Mouse (Mus musculus): ENCODE data around the gene Hes3. TPM values are rescaled to one million over a fixed set of nuclear protein-coding genes. Genes with fewer than 3 reads are reported as not detected.

Hes3 gene
- total and polyA plus RNA-seq, 3 experiments, result not detected

- peaks cover 1% of the 10 kb centered on the region; the same call in 1 of the 2 replicates for H3K4me1 ChIP-seq (ENCODE audit: control insufficient read depth, insufficient read depth, low read length)
- H3K27me3 ChIP-seq (ENCODE audit: control insufficient read depth, insufficient read depth, low read length), result peaks cover 13% of the 10 kb centered on the region; the same call in 1 of the 2 replicates
- TF ChIP-seq POLR2A (IDR thresholded peaks at IDR 0.05; ENCODE audit: insufficient read depth, low read depth, low read length) (no peak), EP300 (IDR thresholded peaks at IDR 0.05; ENCODE audit: insufficient read depth, low read depth, low read length) (no peak), CTCF (IDR thresholded peaks at IDR 0.05) (no peak)
- DNase-seq, result no peak
- H3K36me3 ChIP-seq (ENCODE audit: control insufficient read depth, insufficient read depth, low read length), result no peaks in the 10 kb centered on the region
- H3K4me3 ChIP-seq, result no peak overlapping the region
- intact Hi-C loops (cut with DNase I), result loop anchor here (10.0 kb wide), 1 partner anchor 266 kb away; the partner anchor contains the start of gene Zbtb48
- no peaks in the 10 kb centered on the region for H3K79me2 ChIP-seq (replicated peaks; ENCODE audit: control insufficient read depth, insufficient read depth, low read length)
- H3K27ac ChIP-seq, result no peak overlapping the region
- 4% methylated on average over 39 of the region's 39 CpGs for WGBS
- H3K9ac ChIP-seq (ENCODE audit: low read depth, low read length), result no peak overlapping the region
These were observed 1.1 kb downstream of the Hes3 start for GRCm38 (mm10) chr4:152290385-152290784.

GRCm38 (mm10) chr4:152288398-152288945 lies 3.0 kb downstream of the Hes3 start:
- Histone ChIP-seq H3K27ac (no peak overlapping the region), H3K36me3 (ENCODE audit: control insufficient read depth, insufficient read depth, low read length) (no peaks in the 10 kb centered on the region), H3K79me2 (replicated peaks; ENCODE audit: control insufficient read depth, insufficient read depth, low read length) (no peaks in the 10 kb centered on the region), H3K4me3 (no peak overlapping the region), H3K9ac (ENCODE audit: low read depth, low read length) (no peak overlapping the region), H3K27me3 (ENCODE audit: control insufficient read depth, insufficient read depth, low read length) (peaks cover 13% of the 10 kb centered on the region; the same call in 1 of the 2 replicates), H3K4me1 (ENCODE audit: control insufficient read depth, insufficient read depth, low read length) (no peaks in the 10 kb centered on the region)
- TF ChIP-seq POLR2A (IDR thresholded peaks at IDR 0.05; ENCODE audit: insufficient read depth, low read depth, low read length) (no peak), CTCF (IDR thresholded peaks at IDR 0.05) (no peak), EP300 (IDR thresholded peaks at IDR 0.05; ENCODE audit: insufficient read depth, low read depth, low read length) (no peak)
- DNase-seq, result no peak
- intact Hi-C loops (cut with DNase I), result no loop called here
- 57% methylated on average over 18 of the region's 18 CpGs for WGBS

- no peak overlapping the region for H3K27ac ChIP-seq
- no peak for TF ChIP-seq EP300 (IDR thresholded peaks at IDR 0.05; ENCODE audit: insufficient read depth, low read depth, low read length)
- no peak for TF ChIP-seq CTCF (IDR thresholded peaks at IDR 0.05)
- H3K9ac ChIP-seq (ENCODE audit: low read depth, low read length), result no peak overlapping the region
- no peak for DNase-seq
- intact Hi-C loops (cut with DNase I), result no loop called here
- no peaks in the 10 kb centered on the region for H3K4me1 ChIP-seq (ENCODE audit: control insufficient read depth, insufficient read depth, low read length)
- 28% methylated on average over 19 of the region's 19 CpGs for WGBS
- no peaks in the 10 kb centered on the region for H3K79me2 ChIP-seq (replicated peaks; ENCODE audit: control insufficient read depth, insufficient read depth, low read length)
- H3K36me3 ChIP-seq (ENCODE audit: control insufficient read depth, insufficient read depth, low read length), result no peaks in the 10 kb centered on the region
- H3K27me3 ChIP-seq (ENCODE audit: control insufficient read depth, insufficient read depth, low read length), result peaks cover 17% of the 10 kb centered on the region
- no peak overlapping the region for H3K4me3 ChIP-seq
These were observed 3.9 kb downstream of the Hes3 start for GRCm38 (mm10) chr4:152287317-152288120.

GRCm38 (mm10) chr4:152286887-152287286 lies 4.6 kb downstream of the Hes3 start:
- Histone ChIP-seq H3K4me3 (no peak overlapping the region), H3K9ac (ENCODE audit: low read depth, low read length) (no peak overlapping the region), H3K36me3 (ENCODE audit: control insufficient read depth, insufficient read depth, low read length) (no peaks in the 10 kb centered on the region), H3K79me2 (replicated peaks; ENCODE audit: control insufficient read depth, insufficient read depth, low read length) (no peaks in the 10 kb centered on the region), H3K27ac (no peak overlapping the region), H3K27me3 (ENCODE audit: control insufficient read depth, insufficient read depth, low read length) (peaks cover 19% of the 10 kb centered on the region), H3K4me1 (ENCODE audit: control insufficient read depth, insufficient read depth, low read length) (no peaks in the 10 kb centered on the region)
- 6% methylated on average over 26 of the region's 26 CpGs for WGBS
- TF ChIP-seq CTCF (IDR thresholded peaks at IDR 0.05), result no peak
- no peak for TF ChIP-seq POLR2A (IDR thresholded peaks at IDR 0.05; ENCODE audit: insufficient read depth, low read depth, low read length)
- no peak for TF ChIP-seq EP300 (IDR thresholded peaks at IDR 0.05; ENCODE audit: insufficient read depth, low read depth, low read length)
- DNase-seq, result peak; percentile 57 to 76
- intact Hi-C loops (cut with DNase I), result no loop called here

GRCm38 (mm10) chr4:152286183-152286582 lies 5.3 kb downstream of the Hes3 start:
- 6% methylated on average over 30 of the region's 32 CpGs for WGBS
- intact Hi-C loops (cut with DNase I), result no loop called here
- no peaks in the 10 kb centered on the region for H3K79me2 ChIP-seq (replicated peaks; ENCODE audit: control insufficient read depth, insufficient read depth, low read length)
- H3K9ac ChIP-seq (ENCODE audit: low read depth, low read length), result no peak overlapping the region
- no peaks in the 10 kb centered on the region for H3K36me3 ChIP-seq (ENCODE audit: control insufficient read depth, insufficient read depth, low read length)
- H3K27ac ChIP-seq, result no peak overlapping the region
- DNase-seq, result no peak
- TF ChIP-seq POLR2A (IDR thresholded peaks at IDR 0.05; ENCODE audit: insufficient read depth, low read depth, low read length) (no peak), CTCF (IDR thresholded peaks at IDR 0.05) (no peak), EP300 (IDR thresholded peaks at IDR 0.05; ENCODE audit: insufficient read depth, low read depth, low read length) (no peak)
- no peaks in the 10 kb centered on the region for H3K4me1 ChIP-seq (ENCODE audit: control insufficient read depth, insufficient read depth, low read length)
- peaks cover 19% of the 10 kb centered on the region for H3K27me3 ChIP-seq (ENCODE audit: control insufficient read depth, insufficient read depth, low read length)
- no peak overlapping the region for H3K4me3 ChIP-seq

GRCm38 (mm10) chr4:152285505-152285904 lies 6.0 kb downstream of the Hes3 start:
- intact Hi-C loops (cut with DNase I), result loop anchor here (1.0 kb wide), 2 partner anchors 71 to 112 kb away; no protein-coding TSS in a partner anchor
- DNase-seq, result peak; percentile 74 to 77
- WGBS, result 4% methylated on average over 10 of the region's 10 CpGs
- H3K27ac ChIP-seq, result no peak overlapping the region
- H3K4me1 ChIP-seq (ENCODE audit: control insufficient read depth, insufficient read depth, low read length), result no peaks in the 10 kb centered on the region
- H3K79me2 ChIP-seq (replicated peaks; ENCODE audit: control insufficient read depth, insufficient read depth, low read length), result no peaks in the 10 kb centered on the region
- no peaks in the 10 kb centered on the region for H3K36me3 ChIP-seq (ENCODE audit: control insufficient read depth, insufficient read depth, low read length)
- TF ChIP-seq EP300 (IDR thresholded peaks at IDR 0.05; ENCODE audit: insufficient read depth, low read depth, low read length) (0 out of 2 replicates have a peak, but pooled peaks have one; percentile 45), CTCF (IDR thresholded peaks at IDR 0.05) (peak; percentile 86), POLR2A (IDR thresholded peaks at IDR 0.05; ENCODE audit: insufficient read depth, low read depth, low read length) (no peak)
- no peak overlapping the region for H3K4me3 ChIP-seq
- no peak overlapping the region for H3K9ac ChIP-seq (ENCODE audit: low read depth, low read length)
- peaks cover 17% of the 10 kb centered on the region for H3K27me3 ChIP-seq (ENCODE audit: control insufficient read depth, insufficient read depth, low read length)
